Mouse (Mus musculus): ENCODE data around the gene Map1a. TPM values are rescaled to one million over a fixed set of nuclear protein-coding genes. Genes with fewer than 3 reads are reported as not detected.
A peak's percentile ranks its signal among the peaks of the same experiment; 100 is the strongest.

Gene Map1a
- polyA plus RNA-seq, 1 experiment from 2014 or later, result 12.7 TPM

GRCm38 (mm10) chr2:121289730-121290540, 535 bp downstream of the Map1a start:
- Histone ChIP-seq H3K27me3 (replicated peaks; ENCODE audit: control insufficient read depth, insufficient read depth, low read length) (no peaks in the 10 kb centered on the region), H3K9me3 (replicated peaks; ENCODE audit: control insufficient read depth, low read length) (no peaks in the 10 kb centered on the region), H3K4me3 (ENCODE audit: low read depth, low read length) (peak overlapping the region; percentile 59), H3K36me3 (ENCODE audit: control insufficient read depth, insufficient read depth, low read length) (no peaks in the 10 kb centered on the region), H3K4me2 (ENCODE audit: low read length) (peak overlapping the region; percentile 64), H3K9ac (ENCODE audit: low read length) (peak overlapping the region; percentile 65), H3K4me1 (ENCODE audit: control insufficient read depth, insufficient read depth, low read length) (peaks cover 31% of the 10 kb centered on the region), H3K27ac (ENCODE audit: low read depth, low read length) (peak overlapping the region; percentile 52; the same call in 1 of the 2 replicates)
- DNase-seq (ENCODE audit: low spot score), result peak; percentile 14
- ATAC-seq, result peak; percentile 58; the same call in 1 of the 2 replicates
- WGBS, result 3% methylated on average over 36 of the region's 36 CpGs

DNA sequence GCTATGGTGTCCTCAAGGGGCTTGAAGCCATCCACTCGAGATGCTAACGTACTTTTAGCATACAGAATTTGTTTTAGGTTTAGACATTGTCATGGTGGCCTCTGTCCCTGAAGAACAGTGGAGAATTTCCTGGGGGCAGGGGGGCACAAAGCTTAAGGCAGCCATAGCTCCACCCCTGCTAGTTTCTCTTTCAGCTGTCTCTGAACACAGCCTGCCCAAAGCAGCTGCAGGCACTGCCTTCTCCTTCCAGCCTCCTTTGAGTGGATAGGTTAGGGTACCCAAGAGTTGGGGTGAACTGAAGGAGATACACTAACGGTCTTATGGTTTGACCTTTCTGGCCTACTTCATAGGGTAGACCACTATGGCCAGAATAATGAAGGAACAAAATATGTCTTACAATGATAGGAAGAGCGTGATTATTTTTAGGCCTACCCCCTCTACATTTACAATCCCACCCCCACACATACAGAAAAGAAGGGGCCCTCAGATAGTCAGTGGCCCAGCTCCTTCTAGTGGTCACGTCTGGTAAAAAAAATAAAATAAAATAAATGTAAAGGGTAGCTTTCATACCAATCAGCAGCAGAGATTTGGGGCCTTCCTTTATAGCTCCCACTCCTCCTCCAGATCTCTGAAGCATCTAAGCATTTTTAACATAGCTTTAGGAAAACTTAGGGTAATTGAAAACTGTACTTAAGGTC, 3.1 kb downstream of the Map1a start:
- Histone ChIP-seq H3K4me3 (ENCODE audit: low read depth, low read length) (no peak overlapping the region), H3K4me1 (ENCODE audit: control insufficient read depth, insufficient read depth, low read length) (peaks cover 50% of the 10 kb centered on the region), H3K36me3 (ENCODE audit: control insufficient read depth, insufficient read depth, low read length) (no peaks in the 10 kb centered on the region), H3K27me3 (replicated peaks; ENCODE audit: control insufficient read depth, insufficient read depth, low read length) (no peaks in the 10 kb centered on the region), H3K9ac (ENCODE audit: low read length) (peak overlapping the region; percentile 18; the same call in 1 of the 2 replicates), H3K27ac (ENCODE audit: low read depth, low read length) (no peak overlapping the region), H3K4me2 (ENCODE audit: low read length) (no peak overlapping the region), H3K9me3 (replicated peaks; ENCODE audit: control insufficient read depth, low read length) (no peaks in the 10 kb centered on the region)
- ATAC-seq (no peak), DNase-seq (ENCODE audit: low spot score) (no peak)
- 71% methylated on average over 5 of the region's 5 CpGs for WGBS

DNA sequence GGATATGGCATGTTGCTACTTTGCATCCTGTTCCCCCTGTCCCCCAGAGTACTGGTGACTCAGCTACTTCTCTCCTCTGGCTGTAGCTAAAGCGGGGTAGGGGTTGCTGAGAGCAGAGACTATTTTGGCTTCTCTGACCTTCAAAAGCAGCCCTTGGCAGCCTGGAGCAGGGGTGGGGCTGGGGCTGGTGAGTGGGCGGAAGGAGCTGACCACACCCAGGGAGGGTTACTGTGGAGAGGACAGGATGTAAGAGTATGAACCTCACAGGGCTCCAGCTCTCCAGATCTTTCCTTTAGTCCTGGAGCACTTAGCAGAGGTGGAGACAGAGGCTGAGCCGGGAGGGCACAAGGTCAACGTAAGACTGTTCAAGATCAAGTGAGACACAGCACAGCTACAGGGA, 4.8 kb downstream of the Map1a start:
- DNase-seq (ENCODE audit: low spot score) (no peak), ATAC-seq (no peak)
- WGBS, result 53% methylated on average over 4 of the region's 4 CpGs
- Histone ChIP-seq H3K9me3 (replicated peaks; ENCODE audit: control insufficient read depth, low read length) (no peaks in the 10 kb centered on the region), H3K27ac (ENCODE audit: low read depth, low read length) (peak overlapping the region; percentile 81; the same call in 1 of the 2 replicates), H3K27me3 (replicated peaks; ENCODE audit: control insufficient read depth, insufficient read depth, low read length) (no peaks in the 10 kb centered on the region), H3K4me2 (ENCODE audit: low read length) (peak overlapping the region; percentile 84), H3K9ac (ENCODE audit: low read length) (peak overlapping the region; percentile 71; the same call in 1 of the 2 replicates), H3K36me3 (ENCODE audit: control insufficient read depth, insufficient read depth, low read length) (peaks cover 5% of the 10 kb centered on the region; the same call in 1 of the 2 replicates), H3K4me1 (ENCODE audit: control insufficient read depth, insufficient read depth, low read length) (peaks cover 46% of the 10 kb centered on the region), H3K4me3 (ENCODE audit: low read depth, low read length) (no peak overlapping the region)

DNA sequence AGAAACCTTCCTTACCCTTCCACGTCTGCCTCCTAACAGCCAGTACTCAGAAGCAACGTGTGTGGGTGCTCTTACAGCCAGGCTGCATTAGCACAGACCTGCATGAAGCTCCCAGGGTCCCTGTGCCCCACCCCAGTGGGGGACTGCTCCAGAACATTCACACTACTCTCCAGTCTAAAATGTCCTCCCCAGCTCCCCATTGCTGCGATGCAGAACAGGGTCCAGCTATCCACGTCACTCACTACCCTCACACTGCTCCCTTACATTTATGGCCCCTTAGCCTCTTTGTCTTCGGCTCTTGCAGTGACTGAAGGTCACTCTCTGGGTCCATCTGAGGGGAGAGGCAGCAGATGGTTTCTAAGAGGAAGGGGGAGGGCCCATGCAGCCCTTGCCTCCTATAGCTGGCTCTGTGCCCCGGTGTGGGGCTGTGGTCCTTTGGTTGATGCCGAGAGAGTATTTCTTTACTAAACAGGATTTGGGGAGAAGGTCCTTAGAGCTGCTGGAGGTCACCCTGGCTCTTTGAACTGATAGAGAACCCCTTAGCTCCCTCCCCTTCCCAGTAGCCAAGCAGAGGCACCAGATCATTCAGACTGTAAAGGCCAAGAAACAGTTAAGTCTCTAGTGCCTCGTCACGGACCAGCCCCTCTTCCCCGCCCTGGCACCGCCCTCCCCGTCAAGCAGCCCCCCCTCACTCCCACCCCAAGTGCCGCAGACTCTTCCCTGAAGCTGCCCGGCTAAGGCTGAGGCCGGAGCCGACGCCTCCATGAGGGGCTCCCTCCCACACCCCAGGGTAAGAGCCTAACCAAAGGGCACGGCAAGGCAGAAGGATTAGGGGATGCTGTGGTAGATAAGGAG, 5.6 kb downstream of the Map1a start:
- Histone ChIP-seq H3K9me3 (replicated peaks; ENCODE audit: control insufficient read depth, low read length) (no peaks in the 10 kb centered on the region), H3K4me3 (ENCODE audit: low read depth, low read length) (peak overlapping the region; percentile 52), H3K9ac (ENCODE audit: low read length) (peak overlapping the region; percentile 71), H3K27me3 (replicated peaks; ENCODE audit: control insufficient read depth, insufficient read depth, low read length) (no peaks in the 10 kb centered on the region), H3K4me2 (ENCODE audit: low read length) (peak overlapping the region; percentile 84), H3K27ac (ENCODE audit: low read depth, low read length) (peak overlapping the region; percentile 81), H3K36me3 (ENCODE audit: control insufficient read depth, insufficient read depth, low read length) (peaks cover 12% of the 10 kb centered on the region), H3K4me1 (ENCODE audit: control insufficient read depth, insufficient read depth, low read length) (peaks cover 44% of the 10 kb centered on the region)
- 2% methylated on average over 18 of the region's 18 CpGs for WGBS
- peak; percentile 84 for DNase-seq (ENCODE audit: low spot score)
- peak; percentile 79 for ATAC-seq

GRCm38 (mm10) chr2:121295608-121296571, 6.5 kb downstream of the Map1a start:
- peak; percentile 58 for ATAC-seq
- Histone ChIP-seq H3K9me3 (replicated peaks; ENCODE audit: control insufficient read depth, low read length) (no peaks in the 10 kb centered on the region), H3K9ac (ENCODE audit: low read length) (peak overlapping the region; percentile 71), H3K4me3 (ENCODE audit: low read depth, low read length) (peak overlapping the region; percentile 52), H3K27ac (ENCODE audit: low read depth, low read length) (peak overlapping the region; percentile 81), H3K36me3 (ENCODE audit: control insufficient read depth, insufficient read depth, low read length) (peaks cover 21% of the 10 kb centered on the region), H3K27me3 (replicated peaks; ENCODE audit: control insufficient read depth, insufficient read depth, low read length) (no peaks in the 10 kb centered on the region), H3K4me1 (ENCODE audit: control insufficient read depth, insufficient read depth, low read length) (peaks cover 36% of the 10 kb centered on the region), H3K4me2 (ENCODE audit: low read length) (peak overlapping the region; percentile 84)
- DNase-seq (ENCODE audit: low spot score), result peak; percentile 74
- 3% methylated on average over 15 of the region's 15 CpGs for WGBS

GRCm38 (mm10) chr2:121296754-121297231, 7.4 kb downstream of the Map1a start:
- Histone ChIP-seq H3K4me1 (ENCODE audit: control insufficient read depth, insufficient read depth, low read length) (peaks cover 34% of the 10 kb centered on the region), H3K27me3 (replicated peaks; ENCODE audit: control insufficient read depth, insufficient read depth, low read length) (no peaks in the 10 kb centered on the region), H3K4me2 (ENCODE audit: low read length) (peak overlapping the region; percentile 84), H3K4me3 (ENCODE audit: low read depth, low read length) (peak overlapping the region; percentile 52), H3K9me3 (replicated peaks; ENCODE audit: control insufficient read depth, low read length) (no peaks in the 10 kb centered on the region), H3K27ac (ENCODE audit: low read depth, low read length) (peak overlapping the region; percentile 81), H3K36me3 (ENCODE audit: control insufficient read depth, insufficient read depth, low read length) (peaks cover 30% of the 10 kb centered on the region), H3K9ac (ENCODE audit: low read length) (peak overlapping the region; percentile 71)
- ATAC-seq (no peak), DNase-seq (ENCODE audit: low spot score) (peak; percentile 16)
- 15% methylated on average over 6 of the region's 6 CpGs for WGBS

GRCm38 (mm10) chr2:121297701-121298100, 8.3 kb downstream of the Map1a start:
- peaks cover 34% of the 10 kb centered on the region for H3K4me1 ChIP-seq (ENCODE audit: control insufficient read depth, insufficient read depth, low read length)

More at GRCm38 (mm10) chr2:121297701-121298100, 8.3 kb downstream of the Map1a start:
- Histone ChIP-seq H3K27ac (ENCODE audit: low read depth, low read length) (0 out of 2 replicates have a peak overlapping the region, but pooled peaks have one; percentile 9), H3K36me3 (ENCODE audit: control insufficient read depth, insufficient read depth, low read length) (peaks cover 39% of the 10 kb centered on the region), H3K4me3 (ENCODE audit: low read depth, low read length) (no peak overlapping the region), H3K27me3 (replicated peaks; ENCODE audit: control insufficient read depth, insufficient read depth, low read length) (no peaks in the 10 kb centered on the region), H3K4me2 (ENCODE audit: low read length) (peak overlapping the region; percentile 84), H3K9ac (ENCODE audit: low read length) (peak overlapping the region; percentile 21), H3K9me3 (replicated peaks; ENCODE audit: control insufficient read depth, low read length) (no peaks in the 10 kb centered on the region)
- WGBS, result 10% methylated on average over 9 of the region's 9 CpGs
- no peak for ATAC-seq
- DNase-seq (ENCODE audit: low spot score), result peak; percentile 21
